Mouse (Mus musculus) stomach, postnatal 0 days (tissue): ENCODE data around the gene Dlk1.

Source experiments
- CTCF ChIP-seq: IDR thresholded peaks from 2 replicates; pipeline ENCODE4 v1.5.1; 2016; ENCODE audit warnings: antibody characterized with exemption, low read depth, mild to moderate bottlenecking, moderate library complexity
- EP300 ChIP-seq: optimal IDR thresholded peaks from 2 replicates; pipeline ENCODE3; 2016; ENCODE audit warnings: antibody characterized with exemption

GRCm38 (mm10) chr12:109493381-109493780 is 40.8 kb downstream of the Dlk1 start:
- TF ChIP-seq CTCF (no peak), EP300 (no peak)
